Mouse (Mus musculus): ENCODE measurements around the gene Fam172a. TPM values are rescaled to one million over a fixed set of nuclear protein-coding genes. Genes with fewer than 3 reads are reported as not detected.

Fam172a gene
- polyA plus RNA-seq, 1 experiment from 2014 or later = 21.2 TPM

DNA sequence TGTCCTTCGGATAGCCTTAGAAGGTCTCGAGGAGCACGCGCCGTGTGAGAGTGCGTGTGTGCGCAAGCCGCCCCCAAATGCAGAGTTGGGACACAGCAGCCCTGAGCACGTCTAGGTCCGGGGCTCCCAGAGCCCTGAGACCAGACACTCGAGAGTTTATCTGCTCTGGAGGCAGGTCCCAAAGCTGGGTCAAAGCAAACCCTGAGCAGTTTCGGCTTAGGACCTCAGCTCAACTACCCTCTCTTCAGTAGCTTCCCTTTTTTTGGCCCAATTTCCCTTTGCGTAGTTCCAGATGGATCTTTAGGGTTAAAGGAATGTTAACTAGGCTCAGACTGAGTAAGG, 508.9 kb downstream of the Fam172a start:
- no peak for DNase-seq (ENCODE audit: low spot score)
- Histone ChIP-seq H3K36me3 (no peaks in the 10 kb centered on the region), H3K27ac (no peak overlapping the region), H3K4me1 (peaks cover 21% of the 10 kb centered on the region), H3K9me3 (no peaks in the 10 kb centered on the region), H3K4me3 (peak overlapping the region; percentile 58), H3K27me3 (ENCODE audit: insufficient read depth, poor library complexity, severe bottlenecking) (peaks cover 74% of the 10 kb centered on the region)
- WGBS = 2% methylated on average over 13 of the region's 13 CpGs

DNA sequence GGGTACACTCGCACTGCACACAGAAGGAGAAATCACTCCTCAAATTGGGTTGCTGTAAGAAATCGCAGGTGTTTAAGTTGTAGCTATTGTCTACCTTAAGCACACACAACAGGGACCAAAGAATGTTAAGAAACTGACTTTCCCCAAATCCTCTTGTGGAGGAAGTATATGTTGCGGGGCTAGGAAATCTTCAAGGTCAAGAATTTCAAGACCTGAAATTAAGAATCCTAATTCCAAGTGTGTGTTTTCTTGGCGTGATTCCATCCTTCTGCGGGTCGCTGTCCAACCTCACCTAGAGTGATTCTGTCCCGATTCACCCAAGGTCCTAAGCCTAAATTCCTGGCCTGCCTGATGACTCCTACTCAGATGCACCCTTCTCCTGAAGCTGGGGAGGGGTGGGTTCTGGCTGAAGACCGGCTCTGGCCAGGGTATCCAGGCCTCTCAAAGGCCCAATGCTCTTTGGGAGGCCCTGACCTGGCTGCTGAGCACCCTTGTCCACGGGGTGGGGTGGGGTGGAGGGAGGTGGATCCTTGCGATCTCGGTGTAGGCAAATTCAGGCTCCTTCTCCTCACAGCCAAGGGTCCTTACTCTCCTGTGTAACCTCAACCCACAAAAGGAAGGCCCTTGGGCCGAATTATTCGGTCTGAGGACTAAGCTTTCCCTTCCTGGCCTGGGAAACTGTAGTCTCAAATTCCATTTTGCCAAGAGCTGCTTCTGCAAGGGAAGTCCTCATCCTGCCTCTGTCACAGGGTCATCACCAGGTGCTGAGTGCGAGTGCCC, 509.6 kb downstream of the Fam172a start:
- 11% methylated on average over 14 of the region's 14 CpGs for WGBS
- DNase-seq (ENCODE audit: low spot score) = no peak
- Histone ChIP-seq H3K4me3 (no peak overlapping the region), H3K36me3 (no peaks in the 10 kb centered on the region), H3K27me3 (ENCODE audit: insufficient read depth, poor library complexity, severe bottlenecking) (peaks cover 69% of the 10 kb centered on the region), H3K4me1 (peaks cover 21% of the 10 kb centered on the region), H3K9me3 (no peaks in the 10 kb centered on the region), H3K27ac (no peak overlapping the region)

DNA sequence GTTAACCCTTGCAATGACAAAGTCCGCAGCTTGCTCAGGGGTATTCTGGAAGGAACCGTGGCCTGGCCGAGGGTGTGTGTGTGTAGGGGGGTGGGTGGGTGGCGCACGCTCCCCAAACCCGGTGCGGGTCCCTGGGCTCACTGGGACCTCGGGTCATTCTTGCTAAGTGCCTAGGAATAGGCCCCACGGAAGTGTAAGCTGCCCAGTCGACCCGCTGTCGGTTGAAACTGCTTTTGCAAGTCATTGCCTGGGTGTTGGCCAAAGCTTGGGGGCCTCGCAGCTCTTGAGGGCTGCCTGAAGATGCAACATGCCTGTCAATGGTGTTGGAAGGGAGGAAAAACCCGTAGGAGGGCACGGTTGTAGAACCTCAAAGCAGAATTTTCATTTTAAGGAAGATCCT, 510.3 kb downstream of the Fam172a start:
- no peaks in the 10 kb centered on the region for H3K9me3 ChIP-seq
- H3K36me3 ChIP-seq = no peaks in the 10 kb centered on the region
- H3K27ac ChIP-seq = no peak overlapping the region
- DNase-seq (ENCODE audit: low spot score) = no peak
- H3K27me3 ChIP-seq (ENCODE audit: insufficient read depth, poor library complexity, severe bottlenecking) = peaks cover 64% of the 10 kb centered on the region
- 20% methylated on average over 15 of the region's 15 CpGs for WGBS
- no peak overlapping the region for H3K4me3 ChIP-seq
- H3K4me1 ChIP-seq = peaks cover 21% of the 10 kb centered on the region

DNA sequence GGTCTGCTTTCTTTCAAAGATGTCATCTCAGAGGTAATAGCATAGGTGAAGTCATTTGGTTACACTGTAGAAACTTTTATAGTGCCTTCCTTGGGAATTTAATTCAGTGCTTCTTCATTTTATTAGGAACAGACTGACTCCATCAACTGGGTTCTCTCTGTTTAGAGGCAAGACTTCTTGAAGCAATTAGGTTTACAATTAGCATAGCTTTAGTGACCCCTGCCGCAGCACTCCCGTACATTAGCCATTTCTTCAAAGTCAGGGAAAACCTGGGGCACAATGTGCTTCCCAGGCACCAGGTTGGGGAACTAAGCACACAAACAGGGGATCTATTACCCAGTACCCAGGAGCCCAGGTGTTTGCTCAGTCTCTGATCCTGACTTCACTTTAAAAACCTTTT, 511.3 kb downstream of the Fam172a start:
- Histone ChIP-seq H3K36me3 (no peaks in the 10 kb centered on the region), H3K27ac (no peak overlapping the region), H3K9me3 (no peaks in the 10 kb centered on the region), H3K27me3 (ENCODE audit: insufficient read depth, poor library complexity, severe bottlenecking) (peaks cover 58% of the 10 kb centered on the region), H3K4me3 (no peak overlapping the region), H3K4me1 (peaks cover 21% of the 10 kb centered on the region)
- 37% methylated on average over 2 of the region's 2 CpGs for WGBS
- no peak for DNase-seq (ENCODE audit: low spot score)

DNA sequence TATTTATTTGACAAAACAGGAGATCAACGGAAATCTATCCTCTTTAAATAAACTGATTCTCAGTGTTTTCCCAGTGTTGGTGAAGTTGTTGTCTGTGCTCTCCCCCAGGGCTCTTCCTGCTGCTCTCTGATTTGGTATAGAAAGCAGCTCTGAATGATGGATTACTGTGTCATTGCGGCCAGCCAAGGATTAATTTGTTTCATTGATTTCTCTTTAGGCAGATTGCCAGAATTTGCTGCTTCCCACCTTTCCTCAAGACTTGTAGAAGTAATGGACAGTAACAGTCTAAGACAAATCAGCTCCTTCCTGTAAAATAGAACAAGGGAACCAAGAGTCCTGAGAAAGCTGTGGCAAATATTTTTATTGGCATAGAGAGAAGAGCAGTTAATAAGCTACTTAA, 513.4 kb downstream of the Fam172a start:
- peaks cover 12% of the 10 kb centered on the region for H3K4me1 ChIP-seq
- no peak for DNase-seq (ENCODE audit: low spot score)
- H3K4me3 ChIP-seq = no peak overlapping the region
- H3K27me3 ChIP-seq (ENCODE audit: insufficient read depth, poor library complexity, severe bottlenecking) = peaks cover 39% of the 10 kb centered on the region
- H3K9me3 ChIP-seq = no peaks in the 10 kb centered on the region
- no peak overlapping the region for H3K27ac ChIP-seq
- no peaks in the 10 kb centered on the region for H3K36me3 ChIP-seq
- 58% methylated on average over 2 of the region's 2 CpGs for WGBS
